Mouse (Mus musculus) retina, postnatal 1 day (tissue): ENCODE results near the gene Blnk.
A peak's percentile ranks its signal among the peaks of the same experiment; 100 is the strongest.

Experiments
- DNase-seq: peaks from one replicate; pipeline ENCODE4 v3.0.0-alpha.2; 2012

The Blnk gene

DNA sequence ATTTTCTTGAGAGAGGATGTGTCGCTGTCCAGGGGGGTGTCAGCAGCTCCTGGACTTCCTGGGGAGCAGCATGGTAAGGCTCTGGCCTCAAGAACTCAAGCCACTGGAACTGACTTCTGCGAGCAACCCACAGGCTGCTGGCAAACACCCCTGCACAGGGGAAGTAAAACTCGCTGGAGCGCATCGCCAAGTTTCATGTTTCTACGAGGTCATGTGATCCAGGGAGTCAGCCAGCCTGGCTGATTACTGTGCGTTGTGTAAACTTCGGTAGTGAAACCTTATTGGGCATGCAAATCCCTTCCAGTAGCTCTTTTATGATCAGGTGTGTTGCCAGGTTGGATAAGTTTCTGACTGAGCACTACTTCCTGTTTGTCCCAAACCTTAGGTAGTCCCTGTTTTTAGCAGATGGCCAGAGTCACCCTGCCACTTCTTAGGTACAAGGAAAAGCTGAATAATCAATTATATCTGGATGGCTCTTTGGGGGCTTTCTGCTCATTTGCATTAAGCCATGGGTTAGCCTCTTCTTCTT, at the start of gene Blnk:
Gene Blnk, minus strand, starts transcription at position 479 of the 529 bp plus-strand sequence.
- no peak for DNase-seq

DNA sequence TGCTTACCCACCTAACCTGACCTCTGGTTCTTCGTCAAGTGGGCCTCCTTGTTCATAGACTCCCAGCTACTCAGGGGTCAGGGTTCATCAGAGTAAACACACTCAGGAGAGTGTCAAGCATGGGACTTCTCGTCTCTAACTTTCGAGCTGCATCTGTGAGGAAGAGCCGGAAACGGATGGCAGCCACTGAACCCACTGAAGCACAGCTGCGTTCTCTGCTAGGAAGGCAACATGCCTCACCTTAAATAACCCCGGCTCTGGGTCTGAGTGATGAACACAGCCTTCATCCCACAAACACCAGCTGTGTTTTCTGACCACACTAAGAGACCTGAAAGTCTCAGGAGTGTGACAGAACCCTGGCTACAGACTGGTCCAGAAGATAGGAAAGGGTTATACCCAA, 44.8 kb upstream of the Blnk start:
- DNase-seq = no peak

DNA sequence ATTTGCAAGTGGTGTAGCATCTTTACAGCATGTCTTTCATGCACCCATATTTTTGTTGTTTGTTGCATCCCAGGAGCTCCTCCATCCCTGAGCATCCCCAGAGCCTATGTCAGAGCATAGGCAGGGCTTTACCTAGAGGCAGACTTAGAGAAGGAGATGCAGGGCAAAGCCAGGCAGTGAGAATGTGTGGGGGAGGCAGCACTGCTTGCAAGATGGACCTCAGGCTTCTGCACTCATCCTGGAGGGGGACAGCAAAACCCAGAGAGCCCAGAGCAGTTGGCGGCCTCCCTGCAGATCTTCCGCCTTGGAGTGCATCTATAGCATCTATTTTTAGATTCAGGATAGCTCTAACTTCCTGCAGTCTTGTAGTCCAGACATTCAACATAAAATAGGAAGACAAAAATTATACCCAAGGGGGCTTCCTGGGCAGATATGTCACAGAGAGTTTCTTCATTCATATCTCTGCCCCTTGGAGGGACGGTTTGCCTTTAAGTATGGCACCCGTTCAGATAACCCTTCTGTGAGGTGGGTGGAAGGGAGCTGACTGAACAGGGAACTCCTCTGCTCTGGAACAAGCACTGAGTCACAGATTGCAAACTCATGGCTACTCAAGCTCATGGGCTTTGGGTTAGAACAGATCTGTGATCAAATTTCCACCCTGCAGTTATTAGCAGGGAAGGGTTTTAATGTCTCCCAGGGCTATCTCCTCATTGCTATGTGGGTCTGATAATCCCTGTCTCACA, 41.6 kb upstream of the Blnk start:
- DNase-seq = no peak

DNA sequence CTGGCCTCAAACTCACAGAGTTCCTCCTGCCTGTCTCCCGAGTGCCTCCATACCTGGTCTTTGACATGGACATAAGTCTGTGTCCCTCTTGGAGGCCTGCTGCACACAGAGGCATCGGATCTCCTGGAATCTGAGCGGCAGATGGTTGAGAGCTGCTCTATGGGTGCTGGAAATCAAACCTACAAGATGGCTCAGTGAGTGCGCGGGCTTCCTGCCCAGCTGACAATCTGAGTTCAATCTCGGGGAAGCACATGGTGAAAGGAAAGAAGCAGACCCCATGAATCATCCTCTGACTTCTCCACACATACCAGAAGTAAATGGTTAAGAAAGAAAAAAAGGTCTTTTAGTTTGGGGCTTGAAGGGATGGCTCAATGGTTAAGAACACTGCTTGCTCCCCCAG, 37.5 kb upstream of the Blnk start:
- no peak for DNase-seq

DNA sequence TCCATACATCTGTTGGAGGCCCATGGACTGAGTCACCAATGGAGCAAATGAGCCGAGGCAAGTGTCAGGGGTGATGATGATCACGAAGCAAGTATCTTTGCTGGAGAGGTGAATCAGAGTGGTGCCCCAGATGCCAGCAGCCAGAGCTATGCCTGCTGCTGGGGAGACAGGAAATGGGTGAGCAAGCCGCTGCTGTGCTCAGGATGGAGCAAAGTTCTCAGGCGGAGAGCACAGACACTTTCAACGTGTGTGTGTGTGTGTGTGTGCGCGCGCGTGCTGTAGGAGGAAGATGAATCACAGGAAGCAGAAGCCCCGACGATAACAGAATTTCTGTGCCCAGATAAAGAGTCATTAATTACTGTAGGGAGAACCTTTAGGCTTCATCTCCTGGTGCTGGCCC, 36.7 kb upstream of the Blnk start:
- DNase-seq = no peak

DNA sequence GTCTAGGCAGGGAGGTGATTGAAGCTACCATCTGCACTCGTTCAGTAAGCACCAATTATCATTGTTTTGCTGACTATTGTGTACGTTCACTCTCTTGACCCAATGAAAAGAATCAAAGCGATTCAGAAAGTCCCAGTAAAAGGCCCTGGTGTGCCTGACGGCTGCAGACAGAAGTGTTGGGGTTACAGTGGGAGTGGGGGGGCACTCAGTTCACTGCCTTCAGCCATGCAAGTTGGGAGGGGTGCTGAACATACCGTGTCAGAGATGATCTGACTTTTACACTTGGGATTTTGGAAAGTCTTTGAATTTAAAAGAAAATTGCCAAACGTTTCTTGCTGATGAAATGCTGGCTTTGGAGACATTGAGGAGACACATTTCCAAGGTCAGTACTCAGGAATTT, 35.8 kb upstream of the Blnk start:
- no peak for DNase-seq

DNA sequence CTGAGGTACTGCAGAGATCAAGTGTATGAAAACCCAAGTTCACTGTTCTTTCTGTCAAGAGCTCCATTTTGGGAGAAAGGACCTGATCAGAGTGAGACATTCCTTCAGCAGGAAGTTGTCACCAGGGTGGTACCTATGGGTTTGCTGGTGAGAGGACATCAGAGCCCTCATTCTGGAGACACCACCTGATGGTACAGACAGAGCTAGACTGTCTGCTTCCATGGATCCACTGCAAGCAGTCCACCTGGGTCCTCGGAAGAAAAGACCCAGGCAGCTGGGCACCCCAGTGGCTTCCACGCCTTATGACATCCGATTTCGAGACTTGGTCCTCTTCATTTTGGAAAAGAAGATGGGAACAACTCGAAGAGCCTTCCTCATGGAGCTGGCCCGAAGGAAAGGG, 34.9 kb upstream of the Blnk start, which contains the start of gene Dntt:
Gene Dntt, plus strand, starts transcription at position 57 of the 400 bp plus-strand sequence.
- DNase-seq = no peak

DNA sequence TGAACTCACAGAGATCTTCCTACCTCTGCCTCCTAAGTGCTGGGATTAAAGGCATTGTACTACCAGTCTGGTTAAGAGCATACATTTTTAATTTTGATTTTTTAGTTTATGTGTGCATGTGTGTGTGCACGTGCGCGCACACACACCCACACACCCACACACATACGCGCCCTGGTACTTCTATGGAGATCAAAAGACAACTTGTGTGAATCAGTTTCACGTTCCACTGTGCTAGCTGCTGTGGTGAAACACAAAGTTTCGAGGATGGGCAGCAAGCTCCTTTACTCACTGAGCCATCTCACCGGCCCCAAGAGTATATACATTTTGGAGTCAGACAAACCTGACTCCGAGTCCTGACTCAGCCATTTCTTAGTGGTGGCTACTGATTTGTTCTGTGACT, 33.3 kb upstream of the Blnk start:
- DNase-seq = no peak

DNA sequence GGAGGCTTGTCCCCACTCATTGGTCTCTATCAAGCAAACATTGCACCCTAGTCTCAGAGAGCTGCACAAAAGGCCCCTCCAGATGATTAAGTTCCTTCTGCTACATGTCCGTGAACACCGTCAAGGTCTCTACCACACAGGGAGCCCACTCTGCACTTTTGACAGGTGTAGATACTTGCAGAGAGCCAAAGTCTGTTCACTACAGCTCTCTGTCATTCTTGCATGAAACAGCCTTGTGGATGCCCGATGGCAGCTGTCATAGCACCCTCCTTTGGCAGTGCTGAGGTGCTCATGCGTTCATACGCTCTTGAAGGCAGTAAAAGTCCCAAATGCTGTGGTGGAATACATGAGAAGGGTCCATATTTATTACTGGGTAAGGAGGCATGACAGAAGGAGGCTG, 32.7 kb upstream of the Blnk start:
- DNase-seq = no peak

DNA sequence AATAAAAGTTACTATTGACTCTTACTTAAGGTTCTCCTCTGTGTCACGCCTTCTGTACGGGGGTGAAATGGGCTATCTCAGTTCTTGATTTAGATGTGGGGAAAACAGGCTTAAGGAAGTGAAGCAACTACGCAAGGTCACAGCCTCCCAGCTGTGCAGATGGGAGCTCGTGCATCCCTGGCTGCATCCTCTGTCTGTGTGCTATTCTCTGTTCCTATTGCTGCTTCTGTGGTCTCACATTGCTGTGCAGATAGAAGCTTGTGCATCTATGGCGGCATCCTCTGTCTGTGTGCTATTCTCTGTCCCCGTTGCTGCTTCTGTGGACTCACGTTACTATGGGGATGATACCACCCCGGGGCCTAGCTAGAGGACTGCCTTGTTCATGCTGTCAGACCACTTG, 32.2 kb upstream of the Blnk start:
- DNase-seq = no peak

DNA sequence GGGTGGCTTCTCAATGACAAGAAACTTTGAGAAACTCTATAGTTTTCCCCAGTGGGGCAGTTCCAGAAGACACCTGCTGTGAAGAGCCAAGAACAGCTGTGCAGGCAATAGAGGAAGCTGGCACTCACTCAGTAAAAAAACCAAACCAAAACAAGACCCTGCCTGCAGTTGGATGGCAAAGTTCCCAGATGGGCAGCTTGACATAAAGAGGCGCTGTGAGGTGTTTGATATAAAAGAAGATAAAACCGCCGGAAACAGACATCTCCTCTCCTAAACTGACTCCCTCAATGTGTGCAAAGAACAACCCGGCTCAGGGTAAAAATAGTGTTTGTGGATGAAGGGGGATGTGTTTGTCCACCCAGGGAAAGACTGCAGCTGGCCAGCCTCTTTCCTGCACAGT, 27.9 kb upstream of the Blnk start:
- no peak for DNase-seq

DNA sequence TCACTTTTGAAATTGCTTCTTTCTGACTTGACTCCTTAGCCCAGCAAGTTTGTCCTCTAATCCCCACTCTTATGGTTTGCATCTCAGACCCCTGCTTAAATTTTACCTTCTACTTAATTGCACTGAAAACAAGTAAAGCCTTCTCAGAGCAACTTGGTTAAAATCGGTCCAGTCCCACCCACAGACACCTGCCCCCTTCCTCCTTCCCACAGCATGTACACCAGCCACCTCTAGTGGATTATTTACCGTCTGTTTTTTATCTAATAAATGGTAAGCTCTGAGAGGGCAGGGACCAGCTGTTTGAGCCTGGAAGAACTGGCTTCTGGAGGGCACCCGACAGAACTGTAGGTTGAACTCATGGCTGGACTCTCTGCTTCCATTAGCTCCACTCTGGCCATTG, 26.2 kb upstream of the Blnk start:
- no peak for DNase-seq

DNA sequence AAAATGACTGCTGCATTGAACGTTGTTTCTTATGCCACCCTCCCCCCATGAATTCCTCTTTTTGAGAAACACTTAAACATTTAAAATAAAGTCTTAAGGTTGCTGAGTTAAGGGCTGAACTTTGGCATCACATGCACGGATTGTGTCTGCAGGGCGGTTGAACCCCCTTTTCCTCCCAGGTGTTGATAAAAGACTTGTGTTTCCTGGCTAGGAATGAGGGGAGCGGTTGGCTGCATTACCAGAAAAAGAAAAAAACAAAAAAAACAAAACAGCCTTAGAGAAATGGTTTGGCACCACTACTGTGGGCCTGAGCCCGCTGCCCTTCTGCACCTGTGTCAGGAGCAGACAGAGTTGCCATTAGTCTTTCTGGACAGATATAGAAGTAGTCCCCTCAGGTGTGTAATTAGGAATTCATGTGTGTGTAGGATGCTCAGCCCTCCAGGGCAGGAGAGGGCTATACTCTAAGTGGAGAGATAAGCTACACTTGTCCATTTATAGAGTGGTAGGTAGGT, 24.9 kb upstream of the Blnk start:
- DNase-seq = no peak

DNA sequence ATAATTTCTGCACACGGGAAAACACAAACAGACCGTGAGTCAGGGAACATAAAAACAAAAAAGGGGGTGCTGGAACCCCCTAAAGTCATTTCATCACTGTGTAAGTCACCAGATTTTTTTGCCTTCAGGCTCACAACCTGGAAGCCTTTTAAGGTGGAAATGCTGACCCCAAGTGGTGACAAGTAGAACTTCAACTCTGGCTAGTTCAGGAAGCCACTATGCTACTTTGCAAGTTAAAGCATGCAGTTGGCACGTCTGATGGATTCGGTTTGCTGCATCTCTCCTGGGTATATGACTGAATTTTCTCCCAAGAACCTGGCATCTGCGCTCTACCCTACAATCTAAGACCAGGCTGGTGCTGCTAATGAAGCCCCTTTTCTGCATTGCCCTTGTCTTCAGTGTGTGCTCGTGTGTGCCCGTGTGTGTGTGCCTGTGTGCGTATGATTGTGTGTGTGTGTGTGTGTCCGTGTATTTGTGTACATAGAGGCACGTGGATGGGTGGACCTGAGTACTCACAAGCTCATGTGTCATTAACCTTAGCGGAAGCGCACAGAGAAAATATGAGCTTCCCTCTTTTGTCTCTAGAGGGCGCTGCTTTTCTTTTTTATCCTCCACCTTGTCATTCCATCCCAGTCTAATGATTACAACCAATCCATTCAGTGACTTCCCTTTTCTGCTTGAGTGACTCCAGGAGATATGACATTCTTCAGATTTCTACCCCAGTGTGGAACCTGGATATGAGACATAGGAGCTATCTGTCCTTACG, 21.8 kb upstream of the Blnk start:
- peak; percentile 78 for DNase-seq

DNA sequence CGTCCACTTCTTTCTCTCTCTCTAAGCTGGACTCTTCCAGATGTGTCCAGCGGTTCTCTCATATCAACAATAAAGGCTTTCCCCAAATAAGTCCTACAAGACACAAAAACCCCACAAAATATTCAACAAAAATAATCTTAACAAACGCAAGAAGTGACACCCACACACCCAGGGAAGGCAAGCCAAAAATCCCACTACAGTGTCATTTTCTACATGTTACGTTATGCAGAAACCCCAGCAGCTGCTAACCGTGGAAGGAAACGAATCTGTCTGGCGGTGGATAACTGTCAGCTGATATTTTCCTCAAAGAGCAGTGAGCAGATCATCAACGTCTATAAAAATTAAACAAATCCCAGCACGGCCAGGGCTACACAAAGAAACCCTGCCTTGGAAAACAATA, 19.7 kb upstream of the Blnk start:
- DNase-seq = no peak

DNA sequence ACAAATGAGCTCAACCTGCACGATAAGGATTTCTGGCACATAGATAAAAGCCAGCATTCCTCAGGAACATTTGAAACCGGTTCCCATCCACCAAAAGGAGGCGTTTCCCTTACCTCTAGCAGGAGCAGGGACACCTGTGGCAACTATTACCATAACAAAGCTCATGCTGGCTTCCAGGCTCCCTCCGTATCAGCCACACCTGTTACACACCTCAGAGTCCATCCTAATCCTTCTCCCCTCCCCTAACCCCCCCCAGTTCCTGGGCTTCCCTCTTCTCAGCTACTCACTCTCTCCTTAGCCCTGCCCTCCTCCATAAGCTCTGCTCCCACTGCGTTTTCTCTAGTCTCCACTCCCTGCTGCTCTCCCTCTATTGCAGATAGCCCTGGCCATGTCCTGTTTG, 19.3 kb upstream of the Blnk start:
- DNase-seq = no peak

DNA sequence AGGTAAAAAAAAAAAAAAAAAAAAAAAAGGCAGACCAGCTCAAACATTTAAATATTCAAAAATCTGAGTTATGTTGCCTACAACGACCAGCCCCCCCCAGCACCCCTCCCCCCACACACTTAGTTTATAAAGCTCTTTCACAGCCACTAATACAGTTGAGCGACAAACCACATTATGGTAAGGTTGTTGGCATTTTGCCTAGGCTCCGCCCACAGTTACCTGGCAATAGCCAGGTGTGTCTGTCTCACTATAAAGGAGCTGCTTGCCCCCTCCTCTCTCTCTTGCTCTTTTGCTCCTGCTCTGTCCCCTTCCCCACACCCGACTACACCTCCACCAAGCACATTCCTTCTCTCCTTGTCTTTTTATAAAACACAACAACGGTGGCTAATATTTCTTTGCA, 17.3 kb upstream of the Blnk start:
- no peak for DNase-seq

DNA sequence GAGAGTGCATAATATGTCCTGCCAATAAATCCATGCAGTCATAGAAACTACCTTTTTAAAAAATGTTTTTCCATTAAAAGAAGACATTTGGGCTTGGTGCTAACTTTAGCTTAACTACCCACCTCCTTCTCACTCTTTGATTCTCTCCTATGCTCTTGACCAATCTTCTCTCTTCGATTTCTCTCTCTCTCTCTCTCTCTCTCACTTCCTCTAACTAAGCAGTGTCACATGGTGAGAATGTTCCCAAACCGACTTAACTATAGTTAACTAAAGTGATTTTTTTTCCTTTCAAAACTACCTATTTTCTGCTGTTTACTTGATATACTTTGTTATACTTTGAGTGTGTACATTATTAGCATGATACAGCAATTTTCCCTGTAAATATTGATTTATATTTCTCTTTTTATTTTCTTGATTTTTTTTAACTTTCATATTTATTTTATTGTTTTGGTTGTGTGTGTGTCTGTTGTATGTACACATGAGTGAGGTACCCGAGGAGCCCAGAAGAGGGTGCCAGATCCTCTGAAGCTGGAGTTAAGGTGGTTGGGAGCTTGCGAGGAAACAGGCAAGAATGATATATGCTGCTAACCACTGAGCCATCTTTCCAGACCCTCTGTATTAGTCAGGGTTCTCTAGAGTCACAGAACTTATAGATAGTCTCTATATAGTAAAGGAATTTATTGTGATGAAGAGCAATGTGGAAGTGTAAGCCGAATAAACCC, 14.5 kb upstream of the Blnk start:
- no peak for DNase-seq

DNA sequence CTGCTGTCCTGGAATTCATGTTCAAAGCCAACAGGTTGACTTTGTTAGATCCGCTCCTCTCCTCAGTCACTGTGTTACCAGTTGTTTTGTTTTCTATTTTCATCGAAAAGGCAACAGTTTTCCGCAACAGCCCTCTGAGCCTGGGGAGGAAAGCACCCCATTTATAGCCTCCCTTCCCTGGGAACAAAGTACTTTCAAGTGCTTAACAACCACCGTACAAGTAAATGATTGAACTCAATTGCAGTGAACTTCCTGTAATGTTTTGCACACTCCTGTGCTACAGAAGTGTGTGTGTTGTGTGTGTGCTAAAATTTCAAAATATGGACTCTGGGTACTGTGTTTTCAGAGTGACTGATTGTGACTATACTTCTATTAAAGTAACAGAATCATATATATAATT, 13.4 kb upstream of the Blnk start:
- no peak for DNase-seq

DNA sequence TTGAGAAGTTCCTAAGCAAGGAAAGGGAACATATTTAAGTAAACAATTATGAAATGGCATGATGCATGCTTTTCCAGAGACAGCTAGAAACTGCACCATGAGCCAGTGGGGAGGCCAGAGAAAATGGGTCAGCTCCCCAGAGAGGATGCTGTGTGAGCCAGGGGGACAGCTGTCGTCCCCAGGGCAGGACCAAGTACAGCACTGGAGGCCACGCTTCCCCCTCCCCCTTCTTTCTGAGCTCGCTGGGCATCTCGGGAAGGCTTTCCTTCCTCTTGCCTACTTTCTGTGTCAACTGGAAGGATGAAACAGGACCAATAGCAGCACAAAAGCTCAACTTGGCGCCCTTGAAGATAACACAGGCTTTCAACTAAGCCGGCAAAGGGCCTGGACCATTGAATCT, 13.0 kb upstream of the Blnk start:
- DNase-seq = peak; percentile 51

DNA sequence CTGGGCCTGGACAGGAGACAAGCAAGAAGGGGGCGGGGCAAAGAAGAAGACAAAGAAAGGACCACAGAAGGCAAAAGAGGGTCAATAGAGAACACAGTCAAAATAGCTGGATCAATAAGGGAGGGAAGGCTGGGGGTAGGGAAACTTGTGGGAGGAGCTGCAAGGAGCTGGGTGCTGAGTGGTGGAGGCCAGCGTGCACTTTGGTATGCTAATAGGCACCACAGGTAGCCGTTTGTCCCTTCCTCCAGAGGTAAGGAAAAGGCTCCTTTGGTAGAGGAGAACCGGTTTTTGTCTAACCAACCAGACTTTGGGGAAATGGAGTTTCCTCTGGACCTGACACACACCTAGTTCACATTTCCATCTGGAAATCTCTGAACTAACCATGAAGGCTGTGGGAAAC, 12.3 kb upstream of the Blnk start:
- DNase-seq = no peak

DNA sequence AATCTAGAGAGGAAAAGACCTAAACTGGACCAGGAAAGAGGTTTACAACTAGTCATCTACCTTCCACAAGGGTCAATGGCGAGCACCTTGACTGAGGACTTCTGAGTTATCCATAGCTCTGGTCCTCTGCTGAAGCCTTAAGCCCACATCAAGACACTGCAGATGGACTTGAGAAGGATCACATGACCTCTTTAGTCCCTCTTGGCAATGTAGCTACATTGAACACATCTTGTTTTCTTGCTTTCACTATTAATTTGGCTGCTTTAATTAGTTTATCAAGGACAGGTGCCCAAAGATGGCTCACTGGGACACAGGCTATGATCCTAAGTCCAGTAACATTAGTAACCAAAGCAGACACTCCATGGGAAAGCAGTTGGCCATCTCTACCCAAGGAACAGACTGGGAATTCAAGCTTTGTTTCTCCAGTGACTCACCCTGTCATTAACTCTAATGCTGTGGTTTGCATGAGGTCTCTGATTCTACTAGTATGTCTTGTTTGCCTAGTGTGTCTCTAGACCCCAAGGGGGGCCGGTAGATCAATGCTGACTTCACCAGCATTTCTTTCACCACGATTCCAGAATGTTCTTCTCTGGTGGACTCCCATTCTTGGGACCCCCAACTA, 9.5 kb upstream of the Blnk start:
- no peak for DNase-seq

DNA sequence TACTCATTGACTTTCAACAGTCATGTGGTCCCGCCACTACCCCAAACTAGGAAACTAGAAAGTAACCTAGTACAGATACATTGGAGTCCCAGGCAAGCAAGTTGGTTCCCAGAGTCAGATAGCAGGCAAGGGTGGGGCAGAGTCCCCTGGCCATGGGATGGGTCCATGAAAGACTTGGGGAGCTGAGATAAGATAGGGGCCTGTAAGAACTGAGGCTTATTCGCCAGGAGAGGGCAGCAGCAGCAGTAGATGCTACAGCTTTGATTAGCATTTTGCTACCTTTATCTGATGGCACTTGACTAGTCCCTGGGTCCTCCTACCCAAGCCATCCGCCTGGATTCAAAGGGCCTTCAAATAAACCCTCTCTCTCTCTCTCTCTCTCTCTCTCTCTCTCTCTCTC, 5.2 kb upstream of the Blnk start:
- DNase-seq = no peak
